Comparison of ENCODE assay signal across 15 mouse cellular contexts in the genomic region with DNA sequence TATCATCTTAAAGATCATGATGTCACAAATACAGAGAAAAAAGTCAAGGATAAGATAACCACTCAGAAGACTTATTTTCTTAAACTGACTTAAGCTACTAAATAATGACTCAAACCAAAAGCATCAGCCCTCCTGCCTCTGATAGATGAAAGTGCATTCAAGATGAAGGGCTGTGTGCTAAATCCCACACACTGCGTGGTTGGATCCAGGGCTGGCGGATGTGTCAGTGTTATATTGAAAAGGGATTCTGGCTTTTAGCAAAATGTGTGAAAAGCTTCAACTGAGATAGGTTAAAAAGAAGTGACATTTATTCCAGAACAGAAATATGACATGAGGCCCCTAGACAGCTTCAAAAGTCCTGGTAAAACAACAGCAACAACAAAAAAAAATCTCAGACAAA.
"Had no signal": no experiment of that assay in that cellular context is flagged by ENCODE, and none has a peak within 500 bp of the region (broad histone marks: within the 10 kb centered on the region; RNA-seq: fewer than 3 reads in every experiment).

No protein-coding gene starts in this region.

- ATAC-seq: intestine, embryonic 16.5 days; liver, embryonic 12.5 days; midbrain, embryonic 15.5 days had no signal

- H3K27ac ChIP-seq: kidney, embryonic 15.5 days; limb, embryonic 15.5 days; liver, embryonic 12.5 days; midbrain, embryonic 10.5 days; midbrain, embryonic 15.5 days; neural tube, embryonic 13.5 days; stomach, postnatal 0 days had no signal

- DNase-seq: kidney, adult 2 months; kidney, postnatal 14 days; lung, embryonic 14.5 days; lung, postnatal 10 days; lung, postnatal 4 days; thymus, adult 18-20 months; thymus, postnatal 14 days had no signal

- H3K4me3 ChIP-seq: kidney, embryonic 15.5 days; limb, embryonic 15.5 days; liver, embryonic 12.5 days; midbrain, embryonic 10.5 days; midbrain, embryonic 15.5 days; neural tube, embryonic 13.5 days had no signal
